Mouse (Mus musculus) adrenal gland, adult 18-20 months (tissue): ENCODE measurements at regions not wholly inside any gene's neighbourhood (a gene's known extent, or its start where the extent isn't known, plus 50 kb on each side); places are given as distances from the start of the nearest gene placed in this dataset.

Experiments
- DNase-seq, 2 experiments: peaks; one replicate each; pipeline ENCODE4 v3.0.0; 2021 to 2022; ENCODE audit warnings: low spot score in 2 of 2

- no peak for DNase-seq
These were observed 53.8 kb downstream of the Dio3 start for GRCm38 (mm10) chr12:110332616-110333154.

GRCm38 (mm10) chr12:110334609-110335008, 55.7 kb downstream of the Dio3 start:
- DNase-seq = no peak

GRCm38 (mm10) chr12:110344280-110344827, 65.5 kb downstream of the Dio3 start:
- DNase-seq = no peak

- DNase-seq = no peak
These were observed 70.8 kb downstream of the Dio3 start for GRCm38 (mm10) chr12:110349621-110350020.

- DNase-seq = no peak
These were observed 77.0 kb downstream of the Dio3 start for GRCm38 (mm10) chr12:110355851-110356250.

- no peak for DNase-seq
These were observed 79.8 kb upstream of the Ppp2r5c start for GRCm38 (mm10) chr12:110367102-110367501.

GRCm38 (mm10) chr12:110367822-110368221, 79.1 kb upstream of the Ppp2r5c start:
- no peak for DNase-seq

- no peak for DNase-seq
These were observed 74.8 kb upstream of the Ppp2r5c start for GRCm38 (mm10) chr12:110371886-110372690.

- no peak for DNase-seq
These were observed 73.9 kb upstream of the Ppp2r5c start for GRCm38 (mm10) chr12:110372986-110373385.

- DNase-seq = peak; percentile 88 to 91
These were observed 73.4 kb upstream of the Ppp2r5c start for GRCm38 (mm10) chr12:110373408-110374065.

- DNase-seq = no peak
These were observed 71.8 kb upstream of the Ppp2r5c start for GRCm38 (mm10) chr12:110375139-110375538.

- peak in 1 of 2 experiments; percentile 14 for DNase-seq
These were observed 70.7 kb upstream of the Ppp2r5c start for GRCm38 (mm10) chr12:110376062-110376837.

- DNase-seq = no peak
These were observed 70.1 kb upstream of the Ppp2r5c start for GRCm38 (mm10) chr12:110376838-110377150.

- DNase-seq = no peak
These were observed 69.6 kb upstream of the Ppp2r5c start for GRCm38 (mm10) chr12:110377306-110377705.

- peak; percentile 71 to 75 for DNase-seq
These were observed 69.2 kb upstream of the Ppp2r5c start for GRCm38 (mm10) chr12:110377734-110378133.

- DNase-seq = no peak
These were observed 68.6 kb upstream of the Ppp2r5c start for GRCm38 (mm10) chr12:110378302-110378701.

GRCm38 (mm10) chr12:110379721-110380120, 67.2 kb upstream of the Ppp2r5c start:
- no peak for DNase-seq

- DNase-seq = peak; percentile 42 to 57
These were observed 65.8 kb upstream of the Ppp2r5c start for GRCm38 (mm10) chr12:110380831-110381750.

GRCm38 (mm10) chr12:110385031-110385430, 61.9 kb upstream of the Ppp2r5c start:
- DNase-seq = no peak
